Mouse (Mus musculus) liver, embryonic 14.5 days (tissue): ENCODE measurements around the gene Dnajb5. TPM values are rescaled to one million over a fixed set of nuclear protein-coding genes. Genes with fewer than 3 reads are reported as not detected.

Source experiments
- ATAC-seq: fragments of 200-750 bp; cut with Nextera tagmentation; 2 replicates; pipeline ENCODE4 v1.8.0; 2017; ENCODE audit warnings: moderate number of reproducible peaks, mild to moderate bottlenecking, moderate library complexity; ENCODE audit not compliant: insufficient read depth
- DNase-seq, 3 experiments: peaks; one replicate each; pipeline ENCODE4 v3.0.0-alpha.2; 2012 to 2013; ENCODE audit warnings: low read depth in 3 of 3, low spot score in 3 of 3
- H3K27ac ChIP-seq: fragments of 300-500 bp; sonication (generic); 2 replicates; pipeline ENCODE4 v1.5.1; 2014; ENCODE audit warnings: moderate library complexity, mild to moderate bottlenecking, control low read depth, inconsistent platforms
- H3K27me3 ChIP-seq: fragments of 300-500 bp; sonication (generic); 2 replicates; pipeline ENCODE4 v1.6.1; 2014; ENCODE audit warnings: mild to moderate bottlenecking, low read length, moderate library complexity; ENCODE audit not compliant: control insufficient read depth, insufficient read depth
- H3K36me3 ChIP-seq: fragments of 300-500 bp; sonication (generic); replicated peaks from 2 replicates; pipeline ENCODE4 v1.6.1; 2014; ENCODE audit warnings: low read depth; ENCODE audit not compliant: control insufficient read depth, insufficient read depth
- H3K4me1 ChIP-seq, 2 experiments: fragments of 200-500 bp in 1 of 2; fragments of 300-500 bp in 1 of 2; sonication (generic) in 1 of 2; replicated peaks; 2 replicates each; pipeline ENCODE4 v1.6.1; 2012 to 2014; ENCODE audit warnings: antibody characterized with exemption in 1 of 2, inconsistent platforms in 1 of 2, low read length in 1 of 2; ENCODE audit not compliant: control insufficient read depth in 2 of 2, insufficient read depth in 2 of 2
- H3K4me2 ChIP-seq: fragments of 300-500 bp; sonication (generic); 2 replicates; pipeline ENCODE4 v1.6.1; 2014; ENCODE audit warnings: low read depth, mild to moderate bottlenecking, control low read depth, moderate library complexity
- H3K4me3 ChIP-seq, 2 experiments: fragments of 200-500 bp in 1 of 2; fragments of 300-500 bp in 1 of 2; sonication (generic) in 1 of 2; 2 replicates each; pipeline ENCODE4 v1.5.1; 2012 to 2014; ENCODE audit warnings: low read depth in 2 of 2, low read length in 2 of 2, mild to moderate bottlenecking in 2 of 2, control low read depth in 1 of 2, inconsistent platforms in 1 of 2, moderate library complexity in 1 of 2; ENCODE audit not compliant: insufficient read depth in 1 of 2
- H3K9ac ChIP-seq: fragments of 300-500 bp; sonication (generic); replicated peaks from 2 replicates; pipeline ENCODE4 v1.6.1; 2014; ENCODE audit warnings: mild to moderate bottlenecking, control low read depth, moderate library complexity
- H3K9me3 ChIP-seq: fragments of 300-500 bp; sonication (generic); 2 replicates; pipeline ENCODE4 v1.6.1; 2016; ENCODE audit warnings: low read length, mixed read lengths; ENCODE audit not compliant: control insufficient read depth
- CTCF ChIP-seq: IDR thresholded peaks from 2 replicates; pipeline ENCODE4 v1.5.1; 2016; ENCODE audit warnings: antibody characterized with exemption, low read depth, control low read depth
- EP300 ChIP-seq: IDR thresholded peaks from 2 replicates; pipeline ENCODE4 v1.6.1; 2016; ENCODE audit warnings: antibody characterized with exemption, low read depth
- WGBS: fragments of 180-500 bp; shearing (Covaris S2); extraction: QIAGEN DNeasy Blood & Tissue Kit; methylation state at CpG from one replicate; pipeline ENCODE4 v1.1.7; 2014; ENCODE audit not compliant: insufficient replicate concordance; 5-methylcytosine and 5-hydroxymethylcytosine counted together
- polyA plus RNA-seq, 2 experiments: library from polyadenylated mRNA; depleted of rRNA in 1 of 2; stranded (reverse) in 1 of 2; unstranded in 1 of 2; fragments of >200 nt; fragmentation: Nextera tagmentation in 1 of 2; extraction: Ambion mirVana in 1 of 2; gene quantifications; 2 replicates each; pipeline versions ENCODE4 v1.2.1 to v1.2.3; 2012 to 2014

Dnajb5 gene
- polyA plus RNA-seq, 2 experiments = 0.43 to 0.90 TPM

DNA sequence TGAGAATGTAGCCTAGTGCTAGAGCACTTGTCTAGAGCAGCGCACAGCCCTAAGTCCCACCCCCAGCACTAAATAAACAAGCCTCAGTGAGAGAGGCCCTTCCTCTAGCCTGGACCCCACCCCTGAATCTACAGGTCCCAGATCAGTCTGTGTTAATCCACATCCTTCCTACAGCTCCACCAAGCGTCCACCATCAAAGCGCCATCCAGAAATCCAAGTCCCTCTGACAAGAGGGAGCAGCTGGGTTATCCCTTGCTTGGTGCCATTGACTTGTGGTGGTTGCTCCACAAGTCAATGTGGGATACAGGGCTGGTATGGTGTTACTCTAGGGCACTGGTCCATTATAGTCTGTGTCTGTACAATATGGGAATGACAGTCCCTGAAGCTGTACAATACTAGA, 5.6 kb downstream of the Dnajb5 start:
- no peaks in the 10 kb centered on the region for H3K36me3 ChIP-seq
- no peak overlapping the region for H3K4me2 ChIP-seq
- no peak for ATAC-seq
- no peak overlapping the region for H3K27ac ChIP-seq
- no peak overlapping the region for H3K9ac ChIP-seq
- H3K27me3 ChIP-seq = peaks cover 5% of the 10 kb centered on the region
- TF ChIP-seq EP300 = no peak
- TF ChIP-seq CTCF = no peak
- H3K4me1 ChIP-seq = no peaks in the 10 kb centered on the region
- 68% methylated on average over 3 of the region's 3 CpGs for WGBS
- no peak for DNase-seq
- no peak overlapping the region for H3K4me3 ChIP-seq
- H3K9me3 ChIP-seq = no peaks in the 10 kb centered on the region

DNA sequence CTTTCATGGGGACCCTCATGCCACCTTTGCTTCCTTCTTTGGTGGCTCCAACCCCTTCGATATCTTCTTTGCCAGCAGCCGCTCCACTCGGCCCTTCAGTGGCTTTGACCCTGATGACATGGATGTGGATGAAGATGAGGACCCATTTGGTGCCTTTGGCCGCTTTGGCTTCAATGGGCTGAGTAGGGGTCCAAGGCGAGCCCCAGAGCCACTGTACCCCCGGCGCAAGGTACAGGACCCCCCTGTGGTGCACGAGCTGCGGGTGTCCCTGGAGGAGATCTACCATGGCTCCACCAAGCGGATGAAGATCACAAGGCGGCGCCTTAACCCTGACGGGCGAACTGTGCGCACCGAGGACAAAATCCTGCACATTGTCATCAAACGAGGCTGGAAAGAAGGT, 7.0 kb downstream of the Dnajb5 start:
- Histone ChIP-seq H3K4me1 (no peaks in the 10 kb centered on the region), H3K27ac (no peak overlapping the region), H3K36me3 (no peaks in the 10 kb centered on the region), H3K9me3 (no peaks in the 10 kb centered on the region), H3K27me3 (no peaks in the 10 kb centered on the region), H3K9ac (no peak overlapping the region), H3K4me2 (no peak overlapping the region), H3K4me3 (no peak overlapping the region)
- TF ChIP-seq CTCF (no peak), EP300 (no peak)
- 78% methylated on average over 17 of the region's 17 CpGs for WGBS
- ATAC-seq (no peak), DNase-seq (no peak)

DNA sequence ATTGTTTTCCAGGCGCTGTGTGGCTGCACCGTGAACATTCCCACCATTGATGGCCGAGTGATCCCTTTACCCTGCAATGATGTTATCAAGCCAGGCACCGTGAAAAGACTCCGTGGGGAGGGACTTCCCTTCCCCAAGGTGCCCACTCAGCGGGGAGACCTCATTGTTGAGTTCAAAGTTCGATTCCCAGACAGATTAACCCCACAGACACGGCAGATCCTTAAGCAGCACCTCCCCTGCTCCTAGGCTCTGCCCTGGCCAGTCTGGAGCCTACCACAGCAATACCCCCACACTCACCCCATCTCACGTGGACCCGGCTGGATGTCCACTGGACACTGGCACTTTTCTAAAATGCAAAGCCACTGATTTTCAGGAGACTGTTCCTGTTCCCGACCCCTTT, 7.7 kb downstream of the Dnajb5 start:
- Histone ChIP-seq H3K4me3 (no peak overlapping the region), H3K36me3 (no peaks in the 10 kb centered on the region), H3K27ac (no peak overlapping the region), H3K4me1 (no peaks in the 10 kb centered on the region), H3K9ac (no peak overlapping the region), H3K27me3 (no peaks in the 10 kb centered on the region), H3K9me3 (no peaks in the 10 kb centered on the region), H3K4me2 (no peak overlapping the region)
- no peak for DNase-seq
- no peak for ATAC-seq
- 62% methylated on average over 11 of the region's 11 CpGs for WGBS
- TF ChIP-seq CTCF (no peak), EP300 (no peak)

DNA sequence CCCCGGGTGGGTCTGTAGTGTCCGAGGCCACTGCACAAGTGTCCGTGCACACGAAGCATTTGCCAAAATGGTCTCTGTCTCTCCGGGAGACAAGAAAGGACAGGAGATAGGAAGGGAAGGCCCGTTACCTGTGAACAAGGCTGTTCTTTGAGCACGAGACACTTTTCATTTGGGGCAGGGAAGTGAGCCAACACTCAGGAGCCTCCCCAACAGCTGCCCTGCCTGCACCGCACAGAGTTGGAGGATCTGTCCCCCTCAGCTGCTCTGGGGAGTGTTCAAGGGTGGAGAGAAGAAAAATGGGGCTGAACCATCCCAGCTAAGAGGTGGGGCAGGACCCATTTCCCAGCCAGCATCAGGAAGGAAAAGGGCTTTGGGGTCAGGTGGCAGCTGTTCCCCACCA, 8.4 kb downstream of the Dnajb5 start:
- no peak for ATAC-seq
- WGBS = 70% methylated on average over 8 of the region's 8 CpGs
- DNase-seq = no peak
- Histone ChIP-seq H3K9me3 (no peaks in the 10 kb centered on the region), H3K27me3 (no peaks in the 10 kb centered on the region), H3K9ac (no peak overlapping the region), H3K4me3 (no peak overlapping the region), H3K27ac (no peak overlapping the region), H3K36me3 (no peaks in the 10 kb centered on the region), H3K4me2 (no peak overlapping the region), H3K4me1 (no peaks in the 10 kb centered on the region)
- TF ChIP-seq CTCF (no peak), EP300 (no peak)

DNA sequence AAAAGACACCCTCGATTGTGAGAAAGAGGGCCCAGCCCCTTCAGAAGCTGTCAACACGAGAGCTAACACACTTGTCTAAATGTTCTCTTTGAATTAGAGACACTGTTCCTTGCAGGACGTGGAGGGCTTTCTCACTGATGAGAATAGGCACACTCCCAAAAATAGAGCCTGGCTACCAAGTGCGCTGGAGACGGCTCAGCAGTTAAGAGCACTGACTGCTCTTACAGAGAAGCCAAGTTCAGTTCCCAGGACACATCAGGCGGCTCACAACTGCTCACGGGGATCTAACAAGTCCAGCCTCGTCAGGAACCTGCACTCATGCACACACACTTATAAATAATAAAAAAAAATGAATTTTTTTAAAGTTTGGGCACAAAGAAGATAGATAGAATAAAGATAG, 9.3 kb downstream of the Dnajb5 start:
- no peaks in the 10 kb centered on the region for H3K36me3 ChIP-seq
- no peak overlapping the region for H3K27ac ChIP-seq
- H3K27me3 ChIP-seq = no peaks in the 10 kb centered on the region
- DNase-seq = no peak
- no peak for ATAC-seq
- 53% methylated on average over 8 of the region's 8 CpGs for WGBS
- no peak overlapping the region for H3K4me2 ChIP-seq
- H3K9ac ChIP-seq = no peak overlapping the region
- no peak for TF ChIP-seq EP300
- no peak for TF ChIP-seq CTCF
- no peaks in the 10 kb centered on the region for H3K9me3 ChIP-seq
- no peaks in the 10 kb centered on the region for H3K4me1 ChIP-seq
- no peak overlapping the region for H3K4me3 ChIP-seq
